Mouse (Mus musculus): Measurements from ENCODE around the gene Gm28635. TPM values are rescaled to one million over a fixed set of nuclear protein-coding genes. Genes with fewer than 3 reads are reported as not detected.

Gm28635 gene
- polyA plus RNA-seq, 1 experiment from 2014 or later, result not detected

- no peaks in the 10 kb centered on the region for H3K9me3 ChIP-seq (ENCODE audit: control insufficient read depth, low read length)
- H3K27ac ChIP-seq (ENCODE audit: low read depth, low read length), result no peak overlapping the region
- H3K4me2 ChIP-seq, result no peak overlapping the region
- ATAC-seq (ENCODE audit: low FRiP score) (no peak), DNase-seq (ENCODE audit: low spot score, missing footprints) (no peak)
- 82% methylated on average over 2 of the region's 2 CpGs for WGBS
- no peaks in the 10 kb centered on the region for H3K4me1 ChIP-seq (ENCODE audit: control insufficient read depth, insufficient read depth, low read length)
- no peak overlapping the region for H3K4me3 ChIP-seq (ENCODE audit: low read depth, low read length)
- H3K9ac ChIP-seq (ENCODE audit: low read length), result no peak overlapping the region
- H3K27me3 ChIP-seq (ENCODE audit: control insufficient read depth, insufficient read depth, low read length), result no peaks in the 10 kb centered on the region
- H3K36me3 ChIP-seq (ENCODE audit: control insufficient read depth, insufficient read depth, low read length), result peaks cover 4% of the 10 kb centered on the region
These were observed 55.2 kb downstream of the Gm28635 start for GRCm38 (mm10) chr2:84622668-84623067.

DNA sequence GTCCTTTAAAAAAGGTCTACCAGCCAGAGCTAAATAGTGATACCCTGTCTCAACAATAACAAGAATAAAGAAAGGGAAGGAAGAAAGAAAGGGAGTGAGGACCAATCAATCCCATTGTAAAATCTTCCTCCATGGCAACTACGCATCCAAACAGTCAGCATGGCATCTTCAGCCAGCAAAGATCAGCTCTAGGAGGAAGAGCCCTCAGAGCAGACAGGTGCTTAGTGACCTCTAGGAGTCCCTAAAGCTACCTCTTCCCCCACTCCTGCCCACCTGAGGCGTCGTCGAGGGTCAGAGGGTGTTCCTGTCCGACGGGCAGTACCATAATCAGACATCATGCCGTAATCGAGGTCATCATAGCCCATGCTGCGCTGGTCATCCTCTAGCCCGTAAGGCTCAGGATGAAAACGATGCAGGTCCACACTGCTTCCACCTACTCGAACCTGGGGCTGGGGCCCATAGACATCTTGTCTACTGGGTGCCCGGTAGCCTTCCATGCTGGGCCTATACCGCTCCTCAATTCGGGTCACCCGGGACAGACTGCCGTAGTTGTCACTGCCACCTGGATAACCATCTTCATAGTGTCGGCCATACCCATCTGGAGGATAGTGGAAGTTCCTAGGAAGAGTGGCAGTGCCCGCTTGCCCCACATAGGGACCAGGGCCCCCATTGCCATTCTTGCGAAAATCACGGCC, 58.0 kb downstream of the Gm28635 start:
- no peaks in the 10 kb centered on the region for H3K4me1 ChIP-seq (ENCODE audit: control insufficient read depth, insufficient read depth, low read length)
- no peaks in the 10 kb centered on the region for H3K27me3 ChIP-seq (ENCODE audit: control insufficient read depth, insufficient read depth, low read length)
- no peak overlapping the region for H3K9ac ChIP-seq (ENCODE audit: low read length)
- H3K27ac ChIP-seq (ENCODE audit: low read depth, low read length), result no peak overlapping the region
- H3K9me3 ChIP-seq (ENCODE audit: control insufficient read depth, low read length), result no peaks in the 10 kb centered on the region
- no peak overlapping the region for H3K4me2 ChIP-seq
- WGBS, result 96% methylated on average over 21 of the region's 21 CpGs
- H3K4me3 ChIP-seq (ENCODE audit: low read depth, low read length), result no peak overlapping the region
- ATAC-seq (ENCODE audit: low FRiP score), result no peak
- peaks cover 14% of the 10 kb centered on the region for H3K36me3 ChIP-seq (ENCODE audit: control insufficient read depth, insufficient read depth, low read length)
- DNase-seq (ENCODE audit: low spot score, missing footprints), result no peak

- Histone ChIP-seq H3K4me1 (ENCODE audit: control insufficient read depth, insufficient read depth, low read length) (no peaks in the 10 kb centered on the region), H3K27ac (ENCODE audit: low read depth, low read length) (no peak overlapping the region), H3K27me3 (ENCODE audit: control insufficient read depth, insufficient read depth, low read length) (no peaks in the 10 kb centered on the region), H3K4me3 (ENCODE audit: low read depth, low read length) (no peak overlapping the region), H3K36me3 (ENCODE audit: control insufficient read depth, insufficient read depth, low read length) (peaks cover 15% of the 10 kb centered on the region), H3K9ac (ENCODE audit: low read length) (no peak overlapping the region), H3K4me2 (no peak overlapping the region), H3K9me3 (ENCODE audit: control insufficient read depth, low read length) (no peaks in the 10 kb centered on the region)
- no peak for ATAC-seq (ENCODE audit: low FRiP score)
- DNase-seq (ENCODE audit: low spot score, missing footprints), result no peak
- WGBS, result 84% methylated on average over 2 of the region's 2 CpGs
These were observed 58.9 kb downstream of the Gm28635 start for GRCm38 (mm10) chr2:84618914-84619313.

GRCm38 (mm10) chr2:84617637-84618515, 60.0 kb downstream of the Gm28635 start:
- 82% methylated on average over 3 of the region's 3 CpGs for WGBS
- H3K27me3 ChIP-seq (ENCODE audit: control insufficient read depth, insufficient read depth, low read length), result no peaks in the 10 kb centered on the region
- no peaks in the 10 kb centered on the region for H3K4me1 ChIP-seq (ENCODE audit: control insufficient read depth, insufficient read depth, low read length)
- no peak overlapping the region for H3K4me2 ChIP-seq
- H3K9ac ChIP-seq (ENCODE audit: low read length), result no peak overlapping the region
- H3K9me3 ChIP-seq (ENCODE audit: control insufficient read depth, low read length), result no peaks in the 10 kb centered on the region
- no peak overlapping the region for H3K4me3 ChIP-seq (ENCODE audit: low read depth, low read length)
- ATAC-seq (ENCODE audit: low FRiP score), result peak; percentile 79
- DNase-seq (ENCODE audit: low spot score, missing footprints), result peak; percentile 91
- peaks cover 15% of the 10 kb centered on the region for H3K36me3 ChIP-seq (ENCODE audit: control insufficient read depth, insufficient read depth, low read length)
- no peak overlapping the region for H3K27ac ChIP-seq (ENCODE audit: low read depth, low read length)

- ATAC-seq (ENCODE audit: low FRiP score) (no peak), DNase-seq (ENCODE audit: low spot score, missing footprints) (no peak)
- Histone ChIP-seq H3K4me2 (no peak overlapping the region), H3K9ac (ENCODE audit: low read length) (no peak overlapping the region), H3K4me1 (ENCODE audit: control insufficient read depth, insufficient read depth, low read length) (no peaks in the 10 kb centered on the region), H3K9me3 (ENCODE audit: control insufficient read depth, low read length) (no peaks in the 10 kb centered on the region), H3K4me3 (ENCODE audit: low read depth, low read length) (no peak overlapping the region), H3K36me3 (ENCODE audit: control insufficient read depth, insufficient read depth, low read length) (peaks cover 23% of the 10 kb centered on the region), H3K27ac (ENCODE audit: low read depth, low read length) (no peak overlapping the region), H3K27me3 (ENCODE audit: control insufficient read depth, insufficient read depth, low read length) (no peaks in the 10 kb centered on the region)
- WGBS, result 95% methylated on average over 6 of the region's 6 CpGs
These were observed 65.1 kb downstream of the Gm28635 start for GRCm38 (mm10) chr2:84612764-84613163.

DNA sequence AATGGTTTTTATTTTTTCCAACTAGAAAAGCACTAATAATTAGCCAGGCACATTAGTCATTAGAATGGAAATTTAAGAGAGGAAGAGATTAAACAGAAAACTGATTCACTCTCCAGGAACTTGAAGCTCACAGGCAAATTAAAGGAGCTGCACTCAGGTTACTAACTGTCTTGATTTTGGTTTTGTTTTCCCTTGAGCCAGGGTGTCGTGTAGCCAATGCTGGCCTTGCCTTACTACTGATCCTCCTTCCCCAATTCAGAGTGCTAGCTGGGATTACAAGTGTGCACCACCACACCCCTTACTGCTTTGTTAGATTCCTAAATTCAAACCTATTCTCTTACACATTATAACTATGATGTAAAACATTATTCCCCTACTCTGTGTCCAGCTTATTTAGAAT, 70.0 kb downstream of the Gm28635 start:
- Histone ChIP-seq H3K27me3 (ENCODE audit: control insufficient read depth, insufficient read depth, low read length) (no peaks in the 10 kb centered on the region), H3K9ac (ENCODE audit: low read length) (no peak overlapping the region), H3K27ac (ENCODE audit: low read depth, low read length) (no peak overlapping the region), H3K9me3 (ENCODE audit: control insufficient read depth, low read length) (no peaks in the 10 kb centered on the region), H3K4me3 (ENCODE audit: low read depth, low read length) (no peak overlapping the region), H3K4me1 (ENCODE audit: control insufficient read depth, insufficient read depth, low read length) (no peaks in the 10 kb centered on the region), H3K36me3 (ENCODE audit: control insufficient read depth, insufficient read depth, low read length) (peaks cover 17% of the 10 kb centered on the region), H3K4me2 (no peak overlapping the region)
- DNase-seq (ENCODE audit: low spot score, missing footprints), result no peak
- no peak for ATAC-seq (ENCODE audit: low FRiP score)
- 90% methylated on average over 1 of the region's 1 CpGs for WGBS

DNA sequence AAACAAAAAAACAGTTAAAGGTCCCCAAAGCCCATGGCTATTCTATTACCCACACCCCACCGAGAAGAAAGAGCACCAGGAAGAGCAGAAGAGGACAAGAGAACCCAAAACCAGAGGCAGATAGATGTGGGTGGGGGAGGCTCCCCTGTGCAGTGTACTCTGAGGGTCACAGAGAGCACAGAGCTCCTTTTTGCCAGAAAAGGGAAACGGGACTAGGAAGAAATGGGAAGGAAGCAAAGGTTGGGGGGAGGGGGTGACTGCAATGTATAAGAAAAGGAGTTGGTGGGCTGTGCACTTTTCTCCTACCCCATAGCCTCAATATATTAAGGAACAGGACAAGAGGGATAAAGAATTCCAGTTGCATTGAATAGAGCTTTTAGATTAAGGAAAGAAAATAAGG, 76.9 kb downstream of the Gm28635 start:
- Histone ChIP-seq H3K4me3 (ENCODE audit: low read depth, low read length) (no peak overlapping the region), H3K4me2 (no peak overlapping the region), H3K27me3 (ENCODE audit: control insufficient read depth, insufficient read depth, low read length) (no peaks in the 10 kb centered on the region), H3K9me3 (ENCODE audit: control insufficient read depth, low read length) (no peaks in the 10 kb centered on the region), H3K9ac (ENCODE audit: low read length) (no peak overlapping the region), H3K27ac (ENCODE audit: low read depth, low read length) (no peak overlapping the region), H3K4me1 (ENCODE audit: control insufficient read depth, insufficient read depth, low read length) (no peaks in the 10 kb centered on the region), H3K36me3 (ENCODE audit: control insufficient read depth, insufficient read depth, low read length) (peaks cover 16% of the 10 kb centered on the region)
- DNase-seq (ENCODE audit: low spot score, missing footprints), result no peak
- no peak for ATAC-seq (ENCODE audit: low FRiP score)
- WGBS, result 78% methylated on average over 2 of the region's 2 CpGs

GRCm38 (mm10) chr2:84599270-84599888, 78.5 kb downstream of the Gm28635 start:
- DNase-seq (ENCODE audit: low spot score, missing footprints) (no peak), ATAC-seq (ENCODE audit: low FRiP score) (no peak)
- peaks cover 16% of the 10 kb centered on the region for H3K36me3 ChIP-seq (ENCODE audit: control insufficient read depth, insufficient read depth, low read length)

DNA sequence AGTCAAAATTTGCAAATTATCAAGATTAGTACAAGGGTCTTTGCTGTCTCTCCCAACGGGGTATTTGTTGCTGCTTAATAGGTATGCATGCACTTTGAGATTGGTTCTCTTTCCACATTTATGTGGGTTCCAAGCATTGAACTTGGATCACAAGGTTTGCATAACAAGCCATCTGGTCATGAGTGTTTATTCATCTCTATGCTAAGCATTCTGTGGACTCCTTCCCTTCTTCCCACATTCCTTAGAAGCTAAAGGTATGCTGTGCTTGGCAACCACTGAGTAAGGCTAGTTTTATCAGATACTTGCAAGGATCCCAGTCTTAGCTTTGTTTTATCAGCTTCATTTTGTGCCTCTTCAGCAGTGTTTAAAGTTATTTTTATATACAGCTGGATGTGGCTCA, 80.7 kb downstream of the Gm28635 start:
- ATAC-seq (ENCODE audit: low FRiP score) (no peak), DNase-seq (ENCODE audit: low spot score, missing footprints) (no peak)
- no peak overlapping the region for H3K4me3 ChIP-seq (ENCODE audit: low read depth, low read length)
- H3K4me1 ChIP-seq (ENCODE audit: control insufficient read depth, insufficient read depth, low read length), result no peaks in the 10 kb centered on the region
- 94% methylated on average over 1 of the region's 1 CpGs for WGBS
- no peak overlapping the region for H3K4me2 ChIP-seq
- no peak overlapping the region for H3K27ac ChIP-seq (ENCODE audit: low read depth, low read length)
- H3K9me3 ChIP-seq (ENCODE audit: control insufficient read depth, low read length), result no peaks in the 10 kb centered on the region
- no peaks in the 10 kb centered on the region for H3K27me3 ChIP-seq (ENCODE audit: control insufficient read depth, insufficient read depth, low read length)
- peaks cover 6% of the 10 kb centered on the region; the same call in 1 of the 2 replicates for H3K36me3 ChIP-seq (ENCODE audit: control insufficient read depth, insufficient read depth, low read length)
- no peak overlapping the region for H3K9ac ChIP-seq (ENCODE audit: low read length)

More at GRCm38 (mm10) chr2:84599270-84599888, 78.5 kb downstream of the Gm28635 start:
- no peaks in the 10 kb centered on the region for H3K27me3 ChIP-seq (ENCODE audit: control insufficient read depth, insufficient read depth, low read length)
- WGBS, result 93% methylated on average over 6 of the region's 6 CpGs
- no peak overlapping the region for H3K4me2 ChIP-seq
- no peak overlapping the region for H3K4me3 ChIP-seq (ENCODE audit: low read depth, low read length)
- H3K9me3 ChIP-seq (ENCODE audit: control insufficient read depth, low read length), result no peaks in the 10 kb centered on the region
- H3K27ac ChIP-seq (ENCODE audit: low read depth, low read length), result no peak overlapping the region
- no peak overlapping the region for H3K9ac ChIP-seq (ENCODE audit: low read length)
- H3K4me1 ChIP-seq (ENCODE audit: control insufficient read depth, insufficient read depth, low read length), result no peaks in the 10 kb centered on the region

Measured in midbrain, embryonic 11.5 days (tissue).